Mouse (Mus musculus) gastrocnemius, adult 2 months (tissue): ENCODE measurements around the gene Traip. TPM values are rescaled to one million over a fixed set of nuclear protein-coding genes. Genes with fewer than 3 reads are reported as not detected.

Experiments
- DNase-seq: peaks from one replicate; pipeline ENCODE4 v3.0.0; 2022
- H3K27ac ChIP-seq: fragments of 200-600 bp; 2 replicates; pipeline ENCODE4 v1.8.1; 2022; ENCODE audit warnings: mild to moderate bottlenecking
- H3K4me3 ChIP-seq: fragments of 200-600 bp; 2 replicates; pipeline ENCODE4 v1.8.1; 2022; ENCODE audit warnings: mild to moderate bottlenecking, moderate library complexity
- CTCF ChIP-seq: fragments of 200-600 bp; IDR thresholded peaks from 2 replicates; pipeline ENCODE4 v1.8.1; 2022; ENCODE audit warnings: antibody characterized with exemption, mild to moderate bottlenecking, moderate library complexity
- intact Hi-C: fragments of 180-260 bp; cut with DNase I; formaldehyde crosslinking; loops from one replicate; pipeline ENCODE4 v1.15.1; 2025
- total RNA-seq, 2 experiments: library from RNA; stranded (reverse); gene quantifications; 2 replicates each; pipeline ENCODE4 v1.2.3; 2021

Traip gene
- total RNA-seq, 2 experiments from 2014 or later = 0.25 to 0.43 TPM

DNA sequence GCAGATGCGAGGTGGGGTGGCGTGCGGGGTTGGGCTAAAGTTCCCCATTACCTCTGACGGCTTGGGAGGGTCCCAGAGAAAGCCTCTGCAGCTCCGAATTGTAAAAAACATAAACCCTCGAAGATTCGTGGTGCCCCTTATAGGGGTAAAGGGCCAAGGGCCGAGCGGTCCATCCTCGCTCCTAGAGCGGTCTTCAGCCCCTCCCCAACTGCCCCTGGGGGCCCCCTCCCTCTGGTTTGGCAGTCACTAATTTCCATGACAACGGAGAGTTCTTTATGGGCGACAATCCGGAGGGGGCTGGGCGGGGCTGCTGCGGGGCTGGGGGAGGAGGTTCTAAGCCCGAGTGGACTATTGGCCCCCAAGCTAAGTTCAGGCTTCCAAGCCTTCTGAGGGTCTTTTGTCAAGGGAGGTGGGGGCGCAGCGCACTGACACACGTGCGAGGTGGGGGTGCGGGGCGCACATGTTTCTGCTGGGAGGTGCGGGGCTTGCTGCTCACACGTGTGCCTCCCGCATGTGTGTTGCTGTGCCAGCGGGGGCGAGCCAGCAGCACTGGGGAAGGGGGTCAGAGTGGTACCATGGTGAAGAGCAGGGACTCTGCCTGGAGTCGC lies 13.6 kb upstream of the Traip start:
- intact Hi-C loops = no loop called here
- Histone ChIP-seq H3K4me3 (peak overlapping the region; percentile 67), H3K27ac (no peak overlapping the region; the same call in 1 of the 2 replicates)
- no peak for DNase-seq
- no peak for TF ChIP-seq CTCF

DNA sequence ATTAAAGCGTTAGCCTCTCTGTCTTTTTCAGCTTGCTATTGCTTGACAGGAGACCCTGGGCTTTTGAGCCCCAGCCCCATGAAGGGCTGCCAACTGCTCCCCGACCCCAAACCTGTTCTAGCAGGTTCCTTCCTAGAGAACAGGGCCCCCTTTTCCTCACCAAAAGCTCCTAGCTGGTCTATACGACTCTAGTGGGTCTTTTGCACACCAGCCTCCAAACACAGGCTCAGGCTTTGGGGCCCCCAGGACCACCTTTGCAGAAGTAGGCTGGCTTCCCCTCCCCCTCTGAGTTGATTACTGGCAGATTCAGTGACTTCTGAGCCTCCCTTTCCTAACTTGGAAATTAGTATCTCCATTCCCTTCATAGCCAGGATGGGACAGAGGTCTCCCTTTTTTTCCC lies 13.1 kb upstream of the Traip start:
- intact Hi-C loops = no loop called here
- H3K4me3 ChIP-seq = no peak overlapping the region
- DNase-seq = no peak
- H3K27ac ChIP-seq = no peak overlapping the region
- TF ChIP-seq CTCF = no peak

GRCm38 (mm10) chr9:107947241-107948194 lies 2.4 kb upstream of the Traip start:
- intact Hi-C loops = loop anchor here (5.0 kb wide), 1 partner anchor 45 kb away; no protein-coding TSS in a partner anchor
- peak overlapping the region; percentile 70 for H3K27ac ChIP-seq
- H3K4me3 ChIP-seq = peak overlapping the region; percentile 67
- DNase-seq = peak; percentile 78
- no peak for TF ChIP-seq CTCF

DNA sequence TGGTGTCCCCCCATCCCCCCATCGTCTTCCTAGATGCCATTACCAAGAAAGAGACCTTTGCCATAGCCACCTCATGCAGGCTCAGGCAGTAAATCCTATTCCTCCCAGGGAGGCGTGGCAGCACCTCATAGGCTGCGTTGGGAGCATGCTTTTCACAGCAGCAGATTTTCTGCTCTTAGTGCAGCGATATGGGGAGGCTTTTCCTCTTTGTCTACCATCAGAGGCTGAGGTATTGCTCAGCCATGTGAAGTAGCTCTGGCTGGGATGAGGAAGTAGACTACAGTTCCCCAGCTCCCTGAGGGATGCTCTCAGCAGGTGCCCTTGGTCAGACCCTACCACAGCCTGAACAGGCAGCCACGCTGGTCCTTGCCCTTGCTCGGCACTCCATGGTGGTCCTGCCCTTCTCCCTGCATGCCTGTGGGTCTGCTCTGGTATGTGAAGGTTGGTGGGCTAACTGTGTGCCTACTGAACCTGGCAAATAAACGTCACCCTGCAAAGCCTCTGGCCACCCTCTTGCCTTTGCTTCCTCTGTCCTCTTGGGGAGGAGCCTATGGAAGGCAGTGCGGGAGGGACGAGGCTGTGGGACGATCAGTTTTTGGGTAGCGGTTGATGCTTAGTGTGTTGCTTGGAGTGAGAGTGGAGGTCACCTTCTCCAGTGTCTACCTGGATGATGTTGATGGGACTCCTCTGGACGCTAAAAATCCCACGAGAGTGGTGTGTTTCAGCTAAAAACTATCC lies 583 bp upstream of the Traip start:
- no peak for DNase-seq
- intact Hi-C loops = loop anchor here (5.0 kb wide), 1 partner anchor 47 kb away; no protein-coding TSS in a partner anchor
- no peak for TF ChIP-seq CTCF
- H3K27ac ChIP-seq = no peak overlapping the region
- H3K4me3 ChIP-seq = no peak overlapping the region

- DNase-seq = peak; percentile 95
- peak overlapping the region; percentile 82 for H3K4me3 ChIP-seq
- H3K27ac ChIP-seq = peak overlapping the region; percentile 96
- intact Hi-C loops = no loop called here
- TF ChIP-seq CTCF = no peak
Observed at GRCm38 (mm10) chr9:107950460-107951355, 772 bp downstream of the Traip start.

DNA sequence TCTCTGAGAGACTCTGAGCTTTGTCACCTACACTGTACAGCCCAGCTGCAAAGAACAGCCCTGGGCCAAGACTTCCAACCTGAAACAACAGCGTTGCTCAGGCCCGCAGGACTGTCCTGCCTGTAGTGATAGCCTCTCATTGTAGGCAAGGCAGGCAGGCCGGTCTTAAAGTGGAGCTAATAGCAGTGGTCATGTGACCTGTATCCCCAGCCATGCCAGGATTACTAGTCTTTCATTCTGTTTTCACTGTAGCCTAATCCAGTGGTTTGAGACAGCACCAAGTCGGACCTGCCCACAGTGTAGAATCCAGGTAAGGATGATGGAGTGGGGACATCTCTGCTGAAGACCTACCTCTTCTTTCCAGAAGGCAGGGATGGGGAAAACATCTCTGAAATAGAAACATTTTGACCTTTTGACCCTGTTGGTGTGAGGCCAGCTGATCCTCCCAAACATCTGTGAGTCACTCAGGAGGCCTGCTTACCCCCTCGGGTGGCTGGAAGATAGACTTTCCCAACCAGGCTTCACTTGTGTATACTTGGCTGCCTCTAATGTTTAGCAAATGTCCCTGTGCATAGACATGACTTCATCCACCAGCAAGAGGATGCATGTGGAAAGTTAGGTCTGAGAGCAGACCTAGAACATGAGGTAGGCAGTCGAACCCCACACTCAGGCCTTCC lies 5.8 kb downstream of the Traip start:
- DNase-seq = no peak
- Histone ChIP-seq H3K27ac (no peak overlapping the region), H3K4me3 (no peak overlapping the region)
- no peak for TF ChIP-seq CTCF
- intact Hi-C loops = no loop called here

DNA sequence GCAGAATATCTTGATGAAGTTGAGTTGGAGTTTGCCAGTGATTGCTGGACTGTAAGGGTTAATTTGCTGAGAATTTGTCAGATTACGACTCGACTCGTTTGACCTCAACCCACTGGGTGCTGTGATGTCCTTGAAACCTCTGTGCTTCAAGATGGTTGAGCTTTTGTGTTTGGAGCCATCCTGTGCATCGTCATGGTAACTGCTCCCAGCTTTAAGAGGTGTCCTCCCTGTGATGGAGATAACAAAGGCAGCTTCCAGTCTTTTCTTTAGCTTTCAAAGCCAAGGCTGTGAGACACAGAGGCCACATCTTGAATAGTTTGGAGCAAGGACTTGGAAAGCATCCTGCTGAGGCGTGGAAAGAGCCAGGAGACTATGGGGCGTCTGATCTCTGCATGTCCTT lies 7.2 kb downstream of the Traip start:
- TF ChIP-seq CTCF = no peak
- intact Hi-C loops = no loop called here
- H3K4me3 ChIP-seq = no peak overlapping the region
- no peak overlapping the region for H3K27ac ChIP-seq
- no peak for DNase-seq

DNA sequence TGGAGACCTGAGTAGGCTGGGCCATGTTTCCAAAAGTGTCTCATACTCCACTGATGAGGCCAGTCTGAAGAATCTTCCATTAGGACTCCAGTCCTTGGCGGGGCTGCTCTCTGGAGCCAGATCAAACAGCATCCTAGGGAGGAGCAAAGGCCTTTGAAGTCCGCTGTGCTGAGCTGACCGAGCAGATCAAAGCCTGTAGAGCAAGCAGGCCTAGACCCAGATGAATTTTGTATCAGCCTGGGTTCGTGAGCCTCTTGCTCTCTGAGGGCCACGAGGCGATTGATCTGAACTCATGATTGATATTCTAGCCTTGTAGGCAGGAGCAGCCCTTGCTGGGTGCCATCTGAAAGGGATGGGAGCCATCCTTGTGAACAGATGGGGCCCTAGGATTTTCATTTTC lies 10.0 kb downstream of the Traip start:
- no peak for DNase-seq
- intact Hi-C loops = loop anchor here (5.0 kb wide), 3 partner anchors 42 to 92 kb away; partner anchors contain the start of genes Amigo3 and Ip6k1
- TF ChIP-seq CTCF = no peak

DNA sequence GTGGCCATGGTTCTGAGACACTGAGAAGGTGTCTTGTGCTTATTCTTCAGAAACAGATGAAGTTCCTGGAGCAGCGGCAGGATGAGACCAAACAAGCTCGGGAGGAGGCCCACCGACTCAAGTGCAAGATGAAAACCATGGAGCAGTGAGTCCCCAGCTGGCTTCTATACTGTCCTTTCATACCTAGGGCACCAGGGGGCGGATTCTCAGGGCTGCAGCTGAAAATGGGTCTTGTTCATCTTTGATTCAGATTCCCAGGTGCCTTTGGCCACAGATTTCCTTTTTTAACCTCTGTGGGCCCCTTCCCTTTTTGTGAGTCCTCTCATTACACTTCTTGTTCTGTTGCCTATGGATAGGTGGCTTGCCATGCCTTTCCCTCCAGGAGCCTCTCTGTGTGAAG lies 11.0 kb downstream of the Traip start:
- Histone ChIP-seq H3K4me3 (no peak overlapping the region), H3K27ac (no peak overlapping the region)
- TF ChIP-seq CTCF = peak; percentile 26; the same call in 1 of the 2 replicates
- no peak for DNase-seq
- intact Hi-C loops = loop anchor here (5.0 kb wide), 3 partner anchors 41 to 91 kb away; partner anchors contain the start of genes Amigo3 and Ip6k1

More for the DNA sequence above, 10.0 kb downstream of the Traip start:
- Histone ChIP-seq H3K27ac (no peak overlapping the region), H3K4me3 (no peak overlapping the region)

- intact Hi-C loops = loop anchor here (5.0 kb wide), 3 partner anchors 41 to 91 kb away; partner anchors contain the start of genes Amigo3 and Ip6k1
- H3K27ac ChIP-seq = no peak overlapping the region
- no peak overlapping the region for H3K4me3 ChIP-seq
- DNase-seq = no peak
- no peak for TF ChIP-seq CTCF
Observed at GRCm38 (mm10) chr9:107961351-107961762, 11.4 kb downstream of the Traip start.

DNA sequence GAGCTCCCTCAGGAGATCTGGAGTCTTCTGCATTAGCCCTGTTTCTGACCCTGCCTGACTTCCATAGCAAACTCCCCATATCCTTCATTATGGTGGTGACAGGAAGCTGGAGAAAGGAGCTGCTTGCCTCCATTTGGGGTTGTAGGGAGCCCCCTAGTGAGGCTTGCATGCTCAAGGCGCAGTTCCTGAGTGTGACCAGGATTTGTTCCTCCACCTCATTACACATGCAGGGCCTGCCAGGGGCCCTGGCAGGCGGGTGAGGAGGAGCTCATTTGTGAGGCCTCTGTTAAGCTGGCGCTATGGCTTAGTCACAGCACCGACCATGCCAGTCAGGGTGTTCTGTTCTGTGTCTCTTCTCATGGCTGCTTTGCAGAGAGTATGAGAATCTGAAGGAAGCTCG lies 11.9 kb downstream of the Traip start:
- DNase-seq = no peak
- Histone ChIP-seq H3K4me3 (no peak overlapping the region), H3K27ac (no peak overlapping the region)
- intact Hi-C loops = loop anchor here (5.0 kb wide), 3 partner anchors 40 to 90 kb away; partner anchors contain the start of genes Amigo3 and Ip6k1
- TF ChIP-seq CTCF = peak; percentile 49
